Mouse (Mus musculus) forebrain, embryonic 13.5 days (tissue): ENCODE results near the gene Olfr1042. TPM values are rescaled to one million over a fixed set of nuclear protein-coding genes. Genes with fewer than 3 reads are reported as not detected.
"Not testable (repeated sequence)": the region's sequence is repeated elsewhere in the genome, so short reads cannot be mapped to it uniquely, and the experiment has no call there.

Experiments
- ATAC-seq: fragments of 200-750 bp; cut with Nextera tagmentation; 2 replicates; pipeline ENCODE4 v1.8.0; 2017
- H3K27ac ChIP-seq: fragments of 300-500 bp; sonication (generic); 2 replicates; pipeline ENCODE4 v1.5.1; 2015; ENCODE audit warnings: inconsistent platforms, mild to moderate bottlenecking, moderate library complexity
- H3K27me3 ChIP-seq: fragments of 300-500 bp; sonication (generic); 2 replicates; pipeline ENCODE4 v1.6.1; 2015; ENCODE audit warnings: mild to moderate bottlenecking, inconsistent platforms
- H3K36me3 ChIP-seq: fragments of 300-500 bp; sonication (generic); 2 replicates; pipeline ENCODE4 v1.6.1; 2015; ENCODE audit warnings: mild to moderate bottlenecking, inconsistent platforms; ENCODE audit not compliant: poor library complexity, severe bottlenecking
- H3K4me1 ChIP-seq: fragments of 300-500 bp; sonication (generic); 2 replicates; pipeline ENCODE4 v1.6.1; 2015; ENCODE audit warnings: inconsistent platforms
- H3K4me2 ChIP-seq: fragments of 300-500 bp; sonication (generic); 2 replicates; pipeline ENCODE4 v1.6.1; 2015; ENCODE audit warnings: inconsistent platforms, mild to moderate bottlenecking, moderate library complexity
- H3K4me3 ChIP-seq: fragments of 300-500 bp; sonication (generic); 2 replicates; pipeline ENCODE4 v1.5.1; 2015; ENCODE audit warnings: mild to moderate bottlenecking, inconsistent platforms
- H3K9ac ChIP-seq: fragments of 300-500 bp; sonication (generic); 2 replicates; pipeline ENCODE4 v1.6.1; 2015; ENCODE audit warnings: mild to moderate bottlenecking, inconsistent platforms
- H3K9me3 ChIP-seq: fragments of 300-500 bp; sonication (generic); replicated peaks from 2 replicates; pipeline ENCODE4 v1.6.1; 2016; ENCODE audit warnings: inconsistent platforms
- WGBS: fragments of 180-500 bp; shearing (Covaris S2); methylation state at CpG from one replicate; pipeline ENCODE4 v1.1.7; 2015; 5-methylcytosine and 5-hydroxymethylcytosine counted together
- polyA plus RNA-seq: library from polyadenylated mRNA; unstranded; fragments of >200 nt; fragmentation: Nextera tagmentation; extraction: Ambion mirVana; gene quantifications from 2 replicates; pipeline ENCODE4 v1.2.1, GENCODE M21; 2015

Gene Olfr1042
- not detected in 2 replicates for polyA plus RNA-seq

DNA sequence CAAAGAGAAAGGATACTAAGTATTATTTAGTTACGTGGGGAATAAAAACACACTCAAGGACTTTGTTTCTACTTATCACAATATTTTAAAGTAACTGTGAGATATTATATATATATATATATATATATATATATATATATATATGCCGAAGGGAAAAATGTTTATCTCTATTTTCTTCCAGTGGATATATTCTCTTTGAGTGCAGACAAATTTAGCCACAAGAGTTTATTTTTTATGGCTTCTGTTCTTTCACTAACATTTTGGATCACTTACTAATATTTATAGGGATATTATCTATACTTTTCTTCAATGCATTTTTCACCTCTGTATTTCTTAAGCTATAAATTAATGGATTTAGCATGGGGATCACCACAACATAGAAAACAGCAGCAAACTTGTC is at the start of gene Olfr1042:
Gene Olfr1042, minus strand, starts transcription at position 101 of the 400 bp plus-strand sequence.
- Histone ChIP-seq H3K4me1 (no peaks in the 10 kb centered on the region), H3K9me3 (no peaks in the 10 kb centered on the region), H3K4me2 (no peak within 1 kb of the TSS), H3K27ac (no peak within 1 kb of the TSS), H3K4me3 (no peak within 1 kb of the TSS), H3K27me3 (no peaks in the 10 kb centered on the region), H3K9ac (no peak within 1 kb of the TSS), H3K36me3 (no peaks in the 10 kb centered on the region)
- no peak for ATAC-seq
- 93% methylated on average over 2 of the region's 2 CpGs for WGBS

DNA sequence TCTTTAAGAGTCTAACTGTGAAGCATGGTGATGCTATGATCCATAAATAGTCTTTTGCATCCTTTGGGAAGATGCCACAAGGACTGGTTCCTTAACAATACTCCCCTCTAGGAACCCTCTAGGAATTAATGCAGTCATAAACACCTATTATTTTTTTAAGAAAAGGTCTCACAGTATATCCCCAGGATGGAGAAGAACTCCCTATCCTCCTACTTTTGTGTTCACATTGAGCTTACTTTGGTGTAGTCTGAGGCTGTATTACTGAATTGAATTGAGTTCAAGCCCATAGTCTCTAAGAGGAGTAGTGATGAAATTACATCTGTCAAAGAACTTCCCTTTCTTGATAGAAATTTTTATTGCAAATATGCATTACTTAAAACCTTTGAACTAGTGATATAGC is 41.3 kb upstream of the Olfr1042 start, which contains the start of gene Olfr1045:
Gene Olfr1045, minus strand, starts transcription at position 101 of the 400 bp plus-strand sequence.
- H3K4me1 ChIP-seq = no peaks in the 10 kb centered on the region
- no peak within 1 kb of the TSS for H3K9ac ChIP-seq
- H3K4me3 ChIP-seq = no peak within 1 kb of the TSS
- no peak within 1 kb of the TSS for H3K4me2 ChIP-seq
- H3K36me3 ChIP-seq = no peaks in the 10 kb centered on the region
- H3K9me3 ChIP-seq = no peaks in the 10 kb centered on the region
- ATAC-seq = no peak
- no peak within 1 kb of the TSS for H3K27ac ChIP-seq
- no peaks in the 10 kb centered on the region for H3K27me3 ChIP-seq

DNA sequence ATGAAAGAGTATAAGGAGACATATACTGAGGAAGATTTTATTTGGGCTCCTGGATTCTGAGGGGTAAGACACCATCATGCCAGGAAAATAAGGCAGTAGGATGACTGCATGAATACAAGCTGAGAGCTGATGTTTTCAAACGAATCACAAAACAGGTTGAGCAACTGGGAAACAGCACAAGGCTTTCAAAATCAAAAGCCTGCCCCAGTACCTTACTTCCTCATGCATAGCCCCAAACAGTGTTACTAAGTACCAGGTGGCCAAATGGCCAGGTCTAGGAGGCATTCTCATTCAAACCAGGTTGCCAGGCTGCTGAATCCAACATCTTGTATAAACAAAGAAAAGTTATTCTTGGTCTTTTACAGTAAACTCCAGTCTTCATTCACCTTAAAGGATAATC is 34.2 kb upstream of the Olfr1042 start:
- Histone ChIP-seq H3K4me1 (no peaks in the 10 kb centered on the region), H3K4me2 (no peak overlapping the region), H3K4me3 (no peak overlapping the region), H3K36me3 (no peaks in the 10 kb centered on the region), H3K9me3 (no peaks in the 10 kb centered on the region), H3K27ac (no peak overlapping the region), H3K9ac (no peak overlapping the region), H3K27me3 (no peaks in the 10 kb centered on the region)
- WGBS = 50% methylated on average over 1 of the region's 1 CpGs
- no peak for ATAC-seq

DNA sequence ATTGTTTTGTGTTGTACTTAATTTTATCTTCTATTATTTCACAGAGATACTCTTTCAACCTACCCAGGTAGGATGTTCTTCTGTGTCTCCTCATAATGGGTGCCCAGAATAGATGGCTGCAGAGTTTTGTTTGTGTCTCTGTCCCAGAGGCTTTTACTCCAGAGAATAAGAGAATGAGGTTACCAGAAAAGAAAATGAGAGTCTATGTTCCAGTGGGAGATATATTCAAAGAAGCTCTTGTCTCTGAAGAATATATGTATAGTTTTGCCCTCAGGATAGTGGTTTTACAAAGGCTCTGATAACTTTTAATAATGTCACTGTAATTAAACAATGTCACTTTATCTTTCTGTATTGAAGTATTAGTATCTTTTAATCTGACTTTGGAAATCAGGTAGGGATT is 23.9 kb upstream of the Olfr1042 start, which contains the start of gene Olfr52:
Gene Olfr52, minus strand, starts transcription at position 101 of the 400 bp plus-strand sequence.
- Histone ChIP-seq H3K27ac (no peak within 1 kb of the TSS), H3K9ac (no peak within 1 kb of the TSS), H3K27me3 (no peaks in the 10 kb centered on the region), H3K4me1 (no peaks in the 10 kb centered on the region), H3K4me3 (no peak within 1 kb of the TSS), H3K9me3 (no peaks in the 10 kb centered on the region), H3K36me3 (no peaks in the 10 kb centered on the region), H3K4me2 (no peak within 1 kb of the TSS)
- no peak for ATAC-seq

DNA sequence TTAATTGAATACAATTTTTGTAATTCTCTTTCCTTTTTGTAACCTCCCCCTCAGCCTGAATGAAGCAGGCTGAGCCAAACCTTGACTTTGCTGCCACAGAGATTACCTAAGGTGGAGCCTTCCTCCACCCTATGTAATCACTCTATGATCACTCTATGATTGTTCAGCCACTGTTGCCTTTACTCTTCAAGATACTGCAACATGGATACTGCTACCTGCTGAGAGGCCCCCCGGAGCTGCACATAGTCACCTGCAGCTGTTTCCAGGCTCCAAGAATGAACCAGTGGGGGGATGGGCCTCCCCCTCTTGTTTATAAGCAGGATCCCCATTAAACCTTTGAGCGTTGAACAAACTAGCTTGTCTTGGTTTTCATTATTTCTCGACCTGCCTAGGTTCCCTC is 18.3 kb upstream of the Olfr1042 start:
- Histone ChIP-seq H3K9ac (no peak overlapping the region), H3K4me3 (no peak overlapping the region), H3K4me2 (no peak overlapping the region), H3K9me3 (no peaks in the 10 kb centered on the region), H3K27ac (no peak overlapping the region), H3K27me3 (no peaks in the 10 kb centered on the region), H3K4me1 (no peaks in the 10 kb centered on the region), H3K36me3 (no peaks in the 10 kb centered on the region)
- 72% methylated on average over 3 of the region's 3 CpGs for WGBS
- no peak for ATAC-seq

DNA sequence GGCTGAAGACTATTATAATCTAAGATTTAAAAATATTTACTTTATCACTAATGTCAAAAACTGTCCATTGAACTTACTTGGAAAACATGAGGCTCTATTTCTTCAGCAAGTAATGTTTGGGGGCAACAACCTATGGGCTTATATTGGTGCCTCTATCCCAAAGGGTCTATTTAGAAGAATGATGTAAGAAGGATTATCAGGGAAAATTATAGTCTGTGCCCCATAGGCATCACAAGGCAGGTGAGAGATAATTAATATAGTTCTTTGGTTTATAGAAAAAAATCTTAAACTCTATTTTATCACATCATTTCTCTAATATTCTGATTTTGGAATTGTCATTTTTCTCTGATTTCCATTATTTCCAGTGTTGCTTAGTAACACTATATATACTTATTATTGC is 16.1 kb upstream of the Olfr1042 start, which contains the start of gene Olfr1044:
Gene Olfr1044, minus strand, starts transcription at position 101 of the 400 bp plus-strand sequence.
- Histone ChIP-seq H3K4me3 (no peak within 1 kb of the TSS), H3K4me2 (no peak within 1 kb of the TSS), H3K27me3 (no peaks in the 10 kb centered on the region), H3K4me1 (no peaks in the 10 kb centered on the region), H3K9me3 (no peaks in the 10 kb centered on the region), H3K36me3 (no peaks in the 10 kb centered on the region), H3K27ac (no peak within 1 kb of the TSS), H3K9ac (no peak within 1 kb of the TSS)
- no peak for ATAC-seq

DNA sequence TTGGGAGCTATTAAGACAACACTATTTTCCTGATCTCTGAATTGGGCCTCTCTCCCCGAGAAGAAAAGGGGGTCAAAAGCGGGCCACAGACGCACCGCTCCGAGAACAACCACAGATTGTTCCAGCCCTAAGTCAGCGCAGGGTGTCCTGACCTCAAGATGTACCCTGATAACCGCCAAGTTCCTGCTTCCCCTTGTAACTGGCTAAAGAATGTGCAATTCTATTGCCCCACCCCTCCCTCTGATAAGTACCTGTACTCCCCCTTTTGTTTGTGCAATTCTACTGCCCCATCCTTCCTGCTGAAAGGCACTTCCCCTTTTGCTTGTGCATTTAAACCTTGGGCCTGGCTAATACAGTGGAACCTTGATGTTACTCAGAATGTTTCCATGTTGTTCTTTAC is 13.8 kb upstream of the Olfr1042 start:
- not testable (repeated sequence) for H3K36me3 ChIP-seq, H3K9me3 ChIP-seq, H3K4me3 ChIP-seq, H3K4me2 ChIP-seq, H3K4me1 ChIP-seq, ATAC-seq, H3K27ac ChIP-seq, H3K9ac ChIP-seq, H3K27me3 ChIP-seq
- 92% methylated on average over 7 of the region's 7 CpGs for WGBS

DNA sequence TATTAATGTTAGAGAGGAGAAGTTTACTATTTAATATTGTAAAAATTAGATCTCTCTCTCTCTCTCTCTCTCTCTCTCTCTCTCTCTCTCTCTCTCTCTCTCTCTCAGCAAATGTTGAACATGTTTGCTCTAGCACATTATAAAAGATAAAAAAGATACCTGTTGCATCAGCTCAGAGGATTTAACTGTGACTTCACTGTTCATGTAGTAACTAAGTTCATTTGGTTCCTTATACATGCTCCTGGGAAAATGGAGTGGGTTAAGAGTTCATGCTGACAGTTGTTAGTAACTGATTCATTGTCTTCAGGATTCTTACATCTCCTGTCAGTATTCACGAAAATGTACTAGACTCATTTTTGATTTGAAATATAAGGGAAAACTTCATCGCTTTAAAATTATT is 5.8 kb upstream of the Olfr1042 start, which contains the start of gene Olfr1043:
Gene Olfr1043, minus strand, starts transcription at position 101 of the 400 bp plus-strand sequence.
- H3K9me3 ChIP-seq = no peaks in the 10 kb centered on the region
- no peaks in the 10 kb centered on the region for H3K27me3 ChIP-seq
- H3K4me1 ChIP-seq = no peaks in the 10 kb centered on the region
- 91% methylated on average over 2 of the region's 2 CpGs for WGBS
- H3K4me2 ChIP-seq = no peak within 1 kb of the TSS
- H3K9ac ChIP-seq = no peak within 1 kb of the TSS
- H3K27ac ChIP-seq = no peak within 1 kb of the TSS
- no peak for ATAC-seq
- no peaks in the 10 kb centered on the region for H3K36me3 ChIP-seq
- H3K4me3 ChIP-seq = no peak within 1 kb of the TSS

DNA sequence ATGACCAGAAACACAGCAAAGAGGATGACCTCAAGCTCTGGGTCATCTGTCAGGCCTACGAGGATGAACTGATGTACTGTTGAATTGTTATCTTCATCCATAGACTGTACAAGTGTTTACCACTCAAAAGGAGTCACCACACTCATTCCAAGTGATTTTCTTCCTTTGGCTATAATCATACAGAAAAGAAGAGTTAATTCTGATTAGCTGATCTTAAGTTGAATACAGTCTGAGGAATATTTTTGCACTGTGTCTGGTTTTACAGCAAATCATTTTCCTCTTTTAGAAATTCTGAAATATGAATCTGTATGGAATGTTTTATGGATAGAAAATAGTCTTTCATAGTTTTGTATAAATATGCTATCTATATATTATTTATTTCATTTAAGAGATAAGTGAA is 15.0 kb downstream of the Olfr1042 start, which contains the start of gene Olfr1040:
Gene Olfr1040, minus strand, starts transcription at position 101 of the 400 bp plus-strand sequence.
- ATAC-seq = no peak
- Histone ChIP-seq H3K27ac (no peak within 1 kb of the TSS), H3K4me1 (no peaks in the 10 kb centered on the region), H3K27me3 (no peaks in the 10 kb centered on the region), H3K9me3 (no peaks in the 10 kb centered on the region), H3K36me3 (no peaks in the 10 kb centered on the region), H3K9ac (no peak within 1 kb of the TSS), H3K4me2 (no peak within 1 kb of the TSS), H3K4me3 (no peak within 1 kb of the TSS)
- 88% methylated on average over 1 of the region's 1 CpGs for WGBS

DNA sequence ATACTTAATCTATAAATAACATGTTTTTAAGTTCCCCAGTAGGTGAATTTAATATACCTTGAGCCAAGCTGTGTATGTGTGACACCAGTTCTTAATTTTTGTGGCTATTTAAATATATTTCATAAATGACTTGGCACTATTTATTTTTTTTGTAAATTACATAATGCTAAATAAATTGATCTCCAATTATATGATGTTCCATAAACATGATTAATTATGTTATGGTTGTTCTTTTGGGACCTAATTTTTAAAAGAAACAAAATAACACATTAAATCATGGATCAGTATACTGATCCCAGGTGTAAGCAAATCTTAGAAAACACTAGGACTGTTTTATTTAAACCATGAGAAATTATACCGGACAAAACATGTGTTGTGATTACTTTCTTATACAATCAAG is 25.8 kb downstream of the Olfr1042 start, which contains the start of gene Olfr1039:
Gene Olfr1039, minus strand, starts transcription at position 101 of the 400 bp plus-strand sequence.
- WGBS = 96% methylated on average over 1 of the region's 1 CpGs
- Histone ChIP-seq H3K9ac (no peak within 1 kb of the TSS), H3K27me3 (no peaks in the 10 kb centered on the region), H3K27ac (no peak within 1 kb of the TSS), H3K36me3 (no peaks in the 10 kb centered on the region), H3K9me3 (no peaks in the 10 kb centered on the region), H3K4me2 (no peak within 1 kb of the TSS), H3K4me3 (no peak within 1 kb of the TSS), H3K4me1 (no peaks in the 10 kb centered on the region)
- ATAC-seq = no peak

Other genes with a start within 250 kb of the Olfr1042 start
- gene Olfr1025-ps1, start 246.6 kb downstream of the Olfr1042 start, polyA plus RNA-seq = not detected in 2 replicates
- gene Olfr1026, start 240.3 kb downstream of the Olfr1042 start, polyA plus RNA-seq = not detected in 2 replicates
- gene Olfr1028, start 211.4 kb downstream of the Olfr1042 start, polyA plus RNA-seq = not detected in 2 replicates
- not detected in 2 replicates for gene Olfr1029, start 187.9 kb downstream of the Olfr1042 start, polyA plus RNA-seq
- gene Olfr1030, start 182.6 kb downstream of the Olfr1042 start, polyA plus RNA-seq = not detected in 2 replicates
- gene Olfr1031, start 171.5 kb downstream of the Olfr1042 start, polyA plus RNA-seq = not detected in 2 replicates
- not detected in 2 replicates for gene Olfr1032, start 156.3 kb downstream of the Olfr1042 start, polyA plus RNA-seq
- not detected in 2 replicates for gene Olfr1033, start 141.2 kb downstream of the Olfr1042 start, polyA plus RNA-seq
- gene Olfr1034, start 116.0 kb downstream of the Olfr1042 start, polyA plus RNA-seq = not detected in 2 replicates
- gene Olfr1036, start 87.8 kb downstream of the Olfr1042 start, polyA plus RNA-seq = not detected in 2 replicates
- gene Olfr1037, start 74.5 kb downstream of the Olfr1042 start, polyA plus RNA-seq = not detected in 2 replicates
- not detected in 2 replicates for gene Olfr1039, start 25.9 kb downstream of the Olfr1042 start, polyA plus RNA-seq
- gene Olfr1040, start 15.1 kb downstream of the Olfr1042 start, polyA plus RNA-seq = not detected in 2 replicates
- not detected in 2 replicates for gene Olfr1043, start 5.7 kb upstream of the Olfr1042 start, polyA plus RNA-seq
- not detected in 2 replicates for gene Olfr1044, start 16.0 kb upstream of the Olfr1042 start, polyA plus RNA-seq
- gene Olfr52, start 23.8 kb upstream of the Olfr1042 start, polyA plus RNA-seq = not detected in 2 replicates
- not detected in 2 replicates for gene Olfr1045, start 41.2 kb upstream of the Olfr1042 start, polyA plus RNA-seq
- not detected in 2 replicates for gene Olfr1046, start 57.5 kb upstream of the Olfr1042 start, polyA plus RNA-seq
- gene Olfr1047, start 69.6 kb upstream of the Olfr1042 start, polyA plus RNA-seq = not detected in 2 replicates
- not detected in 2 replicates for gene Olfr1048, start 78.5 kb upstream of the Olfr1042 start, polyA plus RNA-seq
- gene Olfr1049, start 96.5 kb upstream of the Olfr1042 start, polyA plus RNA-seq = not detected in 2 replicates
- not detected in 2 replicates for gene Olfr1051, start 117.2 kb upstream of the Olfr1042 start, polyA plus RNA-seq
- not detected in 2 replicates for gene Olfr1052, start 130.6 kb upstream of the Olfr1042 start, polyA plus RNA-seq
- gene Olfr1053, start 153.4 kb upstream of the Olfr1042 start, polyA plus RNA-seq = not detected in 2 replicates
- gene Olfr1054, start 173.6 kb upstream of the Olfr1042 start, polyA plus RNA-seq = not detected in 2 replicates
- not detected in 2 replicates for gene Olfr1055, start 188.4 kb upstream of the Olfr1042 start, polyA plus RNA-seq
- gene Olfr1056, start 200.6 kb upstream of the Olfr1042 start, polyA plus RNA-seq = not detected in 2 replicates
- gene Olfr1057, start 216.6 kb upstream of the Olfr1042 start, polyA plus RNA-seq = not detected in 2 replicates
- not detected in 2 replicates for gene Olfr1058, start 226.7 kb upstream of the Olfr1042 start, polyA plus RNA-seq